Comparison of ENCODE assay signal across 30 mouse cellular contexts in genomic region chr7:140111943-140112342, GRCm38 (mm10). TPM values are rescaled to one million over a fixed set of nuclear protein-coding genes. Genes with fewer than 3 reads are reported as not detected.
DNase-seq lines count a peak whose midpoint lies in the region; ATAC-seq and TF ChIP-seq lines count a peak whose summit lies in the region.
"Had no signal": no experiment of that assay in that cellular context is flagged by ENCODE, and none has a peak within 500 bp of the region (broad histone marks: within the 10 kb centered on the region; RNA-seq: fewer than 3 reads in every experiment).

No protein-coding gene starts in this region.

- peak; percentile 73 for ATAC-seq in Patski
- ATAC-seq in granulocyte monocyte progenitor cell, adult 5-6 weeks (replicated peaks; ENCODE audit: poor library complexity, severe bottlenecking), result peak; percentile 34
- ATAC-seq in hindbrain, embryonic 14.5 days (ENCODE audit: low FRiP score), result no peak
- ATAC-seq: forebrain, embryonic 15.5 days had no signal

- H3K27me3 ChIP-seq in Patski, result no peaks in the 10 kb centered on the region
- H3K27me3 ChIP-seq in hindbrain, embryonic 14.5 days (ENCODE audit: control insufficient read depth, insufficient read depth, low read length), result no peaks in the 10 kb centered on the region
- H3K27me3 ChIP-seq: CH12.LX; forebrain, embryonic 15.5 days; heart, embryonic 12.5 days; kidney, embryonic 15.5 days; neural tube, embryonic 15.5 days had no signal

- POLR2A ChIA-PET in Patski (lab: Charles Lee), result interaction anchor here (0.6 to 1.0 kb wide), 2 partner anchors 17 to 25 kb away, joined by 3 read pairs; partner anchors contain the start of gene Mtg1

- no peak overlapping the region for H3K4me3 ChIP-seq in hindbrain, embryonic 14.5 days (replicated peaks; ENCODE audit: low read length)
- H3K4me3 ChIP-seq: forebrain, embryonic 15.5 days; heart, embryonic 12.5 days; kidney, embryonic 15.5 days; neural tube, embryonic 15.5 days had no signal

- WGBS in hindbrain, embryonic 14.5 days, result 65% methylated on average over 3 of the region's 3 CpGs

- H3K9ac ChIP-seq in hindbrain, embryonic 14.5 days, result no peak overlapping the region
- H3K9ac ChIP-seq: forebrain, embryonic 15.5 days; heart, embryonic 12.5 days; kidney, embryonic 15.5 days; liver, embryonic 14.5 days; neural tube, embryonic 15.5 days had no signal

- H3K4me2 ChIP-seq in hindbrain, embryonic 14.5 days (replicated peaks), result no peak overlapping the region
- H3K4me2 ChIP-seq: forebrain, embryonic 15.5 days; heart, embryonic 12.5 days; kidney, embryonic 15.5 days; neural tube, embryonic 15.5 days had no signal

- peak; percentile 36 for DNase-seq in layer of hippocampus, adult 9-11 months
- no peak for DNase-seq in layer of hippocampus, adult 9-10 months (ENCODE audit: low spot score)
- DNase-seq in 3134 (ENCODE audit: extremely low read depth, insufficient read length, low spot score) (peak; percentile 68), Patski (ENCODE audit: low read depth, low spot score) (peak; percentile 70)
- no peak for DNase-seq in hindbrain, embryonic 14.5 days (ENCODE audit: low spot score)
- no peak for DNase-seq in thymus, postnatal 0 days (ENCODE audit: low spot score)
- no peak for DNase-seq in gastrocnemius, adult 8-10 months (ENCODE audit: low spot score in 2 of 2)
- DNase-seq: adrenal gland, postnatal 25 days; cerebellum, adult 11 months; cerebellum, adult 9-11 months; gastrocnemius, postnatal 10 days; heart, adult 18-20 months; heart, postnatal 10 days; kidney, adult 11 months; kidney, postnatal 36 days had no signal

- CTCF ChIA-PET in Patski (lab: Charles Lee), result interaction anchor here (1.2 to 1.3 kb wide), 2 partner anchors 9 to 19 kb away, joined by 3 to 4 read pairs; partner anchors contain the start of gene Fuom

- peaks cover 7% of the 10 kb centered on the region; the same call in 1 of the 2 replicates for H3K4me1 ChIP-seq in hindbrain, embryonic 14.5 days (replicated peaks; ENCODE audit: control insufficient read depth, insufficient read depth, low read length)

- no peaks in the 10 kb centered on the region for H3K9me3 ChIP-seq in hindbrain, embryonic 14.5 days (ENCODE audit: control insufficient read depth, low read length)
- H3K9me3 ChIP-seq: forebrain, embryonic 15.5 days; G1E; heart, embryonic 12.5 days; kidney, embryonic 15.5 days; neural tube, embryonic 15.5 days had no signal

- TF ChIP-seq CTCF in Patski (IDR thresholded peaks at IDR 0.05), result no peak

- in situ Hi-C loops in Patski (cut with MboI; ENCODE audit: low pct_unique_long_range_greater_than_20kb), result loop anchor here (25.0 kb wide), 1 partner anchor 1050 kb away; the partner anchor contains the start of gene Rnh1

- peaks cover 60% of the 10 kb centered on the region for H3K36me3 ChIP-seq in hindbrain, embryonic 14.5 days (replicated peaks; ENCODE audit: control insufficient read depth, insufficient read depth)

- no peak overlapping the region for H3K27ac ChIP-seq in hindbrain, embryonic 14.5 days
- H3K27ac ChIP-seq: forebrain, embryonic 15.5 days; kidney, embryonic 15.5 days; liver, embryonic 14.5 days; neural tube, embryonic 15.5 days had no signal

RNA-seq across cellular contexts. Expression of gene Paox, which starts 3.7 kb away (rescaled TPM):
- polyA plus RNA-seq in Patski (2021), result 9.8 TPM
- total RNA-seq in granulocyte monocyte progenitor cell, adult 5-6 weeks (2014; fragmentation: Nextera tagmentation), result 37.9 and 44.7 TPM in 2 replicates
- 26.6 and 38.5 TPM in 2 replicates for total RNA-seq in granulocyte monocyte progenitor cell, adult 5-6 weeks (2017)
- polyA plus RNA-seq in hindbrain, embryonic 14.5 days (2014; fragmentation: Nextera tagmentation; extraction: Ambion mirVana), result 9.2 and 10.7 TPM in 2 replicates
- 26.8 and 28.8 TPM in 2 replicates for polyA plus RNA-seq in thymus, postnatal 0 days (2015; fragmentation: Nextera tagmentation; extraction: Ambion mirVana)
- total RNA-seq in gastrocnemius, adult 8-10 months (2022), result 1 to 10 TPM; 1.5 to 4.3 (median 4.1) TPM

RNA-seq across cellular contexts. Expression of gene Echs1, which starts 4.3 kb away (rescaled TPM):
- polyA plus RNA-seq in Patski (2021), result 170 TPM
- 97.4 and 109 TPM in 2 replicates for total RNA-seq in granulocyte monocyte progenitor cell, adult 5-6 weeks (2014; fragmentation: Nextera tagmentation)
- 107 and 150 TPM in 2 replicates for total RNA-seq in granulocyte monocyte progenitor cell, adult 5-6 weeks (2017)
- 123 and 127 TPM in 2 replicates for polyA plus RNA-seq in hindbrain, embryonic 14.5 days (2014; fragmentation: Nextera tagmentation; extraction: Ambion mirVana)
- 95.0 and 102 TPM in 2 replicates for polyA plus RNA-seq in thymus, postnatal 0 days (2015; fragmentation: Nextera tagmentation; extraction: Ambion mirVana)
- total RNA-seq in gastrocnemius, adult 8-10 months (2022), result 100 to 1,000 TPM; 113 to 159 (median 136) TPM

RNA-seq across cellular contexts. Expression of gene Fuom, which starts 9.7 kb away (rescaled TPM):
- polyA plus RNA-seq in Patski (2021), result 50.1 TPM
- 4.3 and 13.6 TPM in 2 replicates for total RNA-seq in granulocyte monocyte progenitor cell, adult 5-6 weeks (2014; fragmentation: Nextera tagmentation)
- total RNA-seq in granulocyte monocyte progenitor cell, adult 5-6 weeks (2017), result 2.5 and 12.9 TPM in 2 replicates
- 40.0 and 42.0 TPM in 2 replicates for polyA plus RNA-seq in hindbrain, embryonic 14.5 days (2014; fragmentation: Nextera tagmentation; extraction: Ambion mirVana)
- 27.8 and 28.6 TPM in 2 replicates for polyA plus RNA-seq in thymus, postnatal 0 days (2015; fragmentation: Nextera tagmentation; extraction: Ambion mirVana)
- total RNA-seq in gastrocnemius, adult 8-10 months (2022), result 10 to 100 TPM; 28.9 to 41.2 (median 36.3) TPM

RNA-seq across cellular contexts. Expression of gene Prap1, which starts 18.7 kb away (rescaled TPM):
- not detected for polyA plus RNA-seq in Patski (2021)
- total RNA-seq in granulocyte monocyte progenitor cell, adult 5-6 weeks (2014; fragmentation: Nextera tagmentation), result not detected in 2 replicates
- total RNA-seq in granulocyte monocyte progenitor cell, adult 5-6 weeks (2017), result not detected in 2 replicates
- not detected in 2 replicates for polyA plus RNA-seq in hindbrain, embryonic 14.5 days (2014; fragmentation: Nextera tagmentation; extraction: Ambion mirVana)
- 1.5 and 2.3 TPM in 2 replicates for polyA plus RNA-seq in thymus, postnatal 0 days (2015; fragmentation: Nextera tagmentation; extraction: Ambion mirVana)
- total RNA-seq in gastrocnemius, adult 8-10 months (2022), result not detected
- total RNA-seq: adrenal gland, postnatal 25 days; CH12.LX; common myeloid progenitor, adult 5-6 weeks; G1E; gastrocnemius, postnatal 10 days; heart, adult 18-20 months; heart, postnatal 10 days; left cerebral cortex, adult 18-20 months; left cerebral cortex, postnatal 36 days; midbrain, postnatal 0 days had no signal
- polyA plus RNA-seq: embryonic facial prominence, embryonic 11.5 days; forebrain, embryonic 15.5 days; G1E; heart, embryonic 12.5 days; hindbrain, embryonic 11.5 days; kidney, embryonic 15.5 days; liver, embryonic 14.5 days; lung, embryonic 16.5 days; midbrain, postnatal 0 days; neural tube, embryonic 15.5 days had no signal

RNA-seq across cellular contexts. Expression of gene Mtg1, which starts 25.4 kb away (rescaled TPM):
- polyA plus RNA-seq in Patski (2021), result 23.2 TPM
- 11.4 and 21.0 TPM in 2 replicates for total RNA-seq in granulocyte monocyte progenitor cell, adult 5-6 weeks (2014; fragmentation: Nextera tagmentation)
- 9.5 and 14.4 TPM in 2 replicates for total RNA-seq in granulocyte monocyte progenitor cell, adult 5-6 weeks (2017)
- polyA plus RNA-seq in hindbrain, embryonic 14.5 days (2014; fragmentation: Nextera tagmentation; extraction: Ambion mirVana), result 26.0 and 30.6 TPM in 2 replicates
- polyA plus RNA-seq in thymus, postnatal 0 days (2015; fragmentation: Nextera tagmentation; extraction: Ambion mirVana), result 32.1 and 33.1 TPM in 2 replicates
- 10 to 100 TPM; 24.2 to 28.0 (median 25.1) TPM for total RNA-seq in gastrocnemius, adult 8-10 months (2022)

Comparison
In these comparisons a context has a peak if more than half of its experiments do, and no peak if none do; other contexts are left out.
1. DNase-seq: peak in layer of hippocampus, adult 9-11 months (single experiment), 3134 (single experiment) and Patski (single experiment); none in layer of hippocampus, adult 9-10 months (single experiment), hindbrain, embryonic 14.5 days (single experiment), thymus, postnatal 0 days (single experiment) and gastrocnemius, adult 8-10 months (0 of 2).